Mouse (Mus musculus): Measurements from ENCODE around the gene Pds5b. TPM values are rescaled to one million over a fixed set of nuclear protein-coding genes. Genes with fewer than 3 reads are reported as not detected.

Gene Pds5b
- polyA plus RNA-seq, 1 experiment, result 18.7 TPM

DNA sequence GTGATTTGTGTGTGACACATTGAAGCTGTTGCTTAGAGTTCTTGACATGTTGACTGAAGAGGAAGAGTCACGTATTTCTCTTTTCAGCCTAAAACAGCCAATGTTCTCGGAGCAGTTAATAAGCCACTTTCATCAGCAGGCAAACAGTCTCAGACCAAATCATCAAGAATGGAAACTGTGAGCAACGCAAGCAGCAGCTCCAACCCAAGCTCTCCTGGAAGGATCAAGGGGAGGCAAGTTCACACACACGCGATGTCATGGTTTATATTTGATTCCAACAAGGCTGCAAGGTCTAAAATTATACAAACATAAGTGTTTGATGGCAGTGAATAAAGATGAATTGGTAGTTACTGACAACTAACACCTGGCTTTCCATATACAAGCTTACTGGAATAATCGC lies 120.6 kb downstream of the Pds5b start:
- TF ChIP-seq POLR2A (IDR thresholded peaks at IDR 0.05; ENCODE audit: control insufficient read depth, extremely low read depth, insufficient read depth, low read length, poor library complexity) (no peak), CTCF (IDR thresholded peaks at IDR 0.05; ENCODE audit: borderline replicate concordance, control insufficient read depth, extremely low read depth, insufficient read depth, low read length, poor library complexity) (no peak)
- Histone ChIP-seq H3K27me3 (ENCODE audit: control insufficient read depth, insufficient read depth, low read length) (no peaks in the 10 kb centered on the region), H3K27ac (ENCODE audit: control insufficient read depth, insufficient read depth, low read length) (no peak overlapping the region), H3K4me1 (replicated peaks; ENCODE audit: control insufficient read depth, insufficient read depth, low read length) (no peaks in the 10 kb centered on the region), H3K36me3 (ENCODE audit: control insufficient read depth, insufficient read depth, low read length) (peaks cover 53% of the 10 kb centered on the region), H3K4me3 (ENCODE audit: control insufficient read depth, insufficient read depth, low read length) (no peak overlapping the region)
- 97% methylated on average over 6 of the region's 6 CpGs for WGBS
- no peak for DNase-seq

DNA sequence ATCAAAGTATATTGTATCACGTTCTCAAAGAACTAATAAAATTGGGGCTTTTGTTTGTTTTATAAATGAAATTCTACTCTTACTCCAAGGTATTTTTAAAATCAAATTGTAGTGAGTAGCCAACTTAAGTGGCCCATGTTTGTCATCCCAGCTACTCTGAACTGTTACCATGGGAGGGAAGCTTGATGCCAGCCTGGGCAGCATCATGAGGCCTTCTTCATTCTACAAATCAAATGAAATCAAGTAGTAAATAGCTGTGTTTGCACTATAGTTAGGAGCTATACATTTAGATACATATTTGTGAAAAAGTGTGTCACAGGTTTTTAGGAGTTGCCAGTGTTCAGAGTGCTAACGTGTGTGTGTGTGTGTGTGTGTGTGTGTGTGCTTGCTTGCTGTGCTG lies 126.5 kb downstream of the Pds5b start:
- Histone ChIP-seq H3K27me3 (ENCODE audit: control insufficient read depth, insufficient read depth, low read length) (no peaks in the 10 kb centered on the region), H3K36me3 (ENCODE audit: control insufficient read depth, insufficient read depth, low read length) (peaks cover 52% of the 10 kb centered on the region), H3K27ac (ENCODE audit: control insufficient read depth, insufficient read depth, low read length) (no peak overlapping the region), H3K4me1 (replicated peaks; ENCODE audit: control insufficient read depth, insufficient read depth, low read length) (no peaks in the 10 kb centered on the region), H3K4me3 (ENCODE audit: control insufficient read depth, insufficient read depth, low read length) (no peak overlapping the region)
- DNase-seq, result no peak
- TF ChIP-seq POLR2A (IDR thresholded peaks at IDR 0.05; ENCODE audit: control insufficient read depth, extremely low read depth, insufficient read depth, low read length, poor library complexity) (no peak), CTCF (IDR thresholded peaks at IDR 0.05; ENCODE audit: borderline replicate concordance, control insufficient read depth, extremely low read depth, insufficient read depth, low read length, poor library complexity) (no peak)
- 92% methylated on average over 2 of the region's 2 CpGs for WGBS

DNA sequence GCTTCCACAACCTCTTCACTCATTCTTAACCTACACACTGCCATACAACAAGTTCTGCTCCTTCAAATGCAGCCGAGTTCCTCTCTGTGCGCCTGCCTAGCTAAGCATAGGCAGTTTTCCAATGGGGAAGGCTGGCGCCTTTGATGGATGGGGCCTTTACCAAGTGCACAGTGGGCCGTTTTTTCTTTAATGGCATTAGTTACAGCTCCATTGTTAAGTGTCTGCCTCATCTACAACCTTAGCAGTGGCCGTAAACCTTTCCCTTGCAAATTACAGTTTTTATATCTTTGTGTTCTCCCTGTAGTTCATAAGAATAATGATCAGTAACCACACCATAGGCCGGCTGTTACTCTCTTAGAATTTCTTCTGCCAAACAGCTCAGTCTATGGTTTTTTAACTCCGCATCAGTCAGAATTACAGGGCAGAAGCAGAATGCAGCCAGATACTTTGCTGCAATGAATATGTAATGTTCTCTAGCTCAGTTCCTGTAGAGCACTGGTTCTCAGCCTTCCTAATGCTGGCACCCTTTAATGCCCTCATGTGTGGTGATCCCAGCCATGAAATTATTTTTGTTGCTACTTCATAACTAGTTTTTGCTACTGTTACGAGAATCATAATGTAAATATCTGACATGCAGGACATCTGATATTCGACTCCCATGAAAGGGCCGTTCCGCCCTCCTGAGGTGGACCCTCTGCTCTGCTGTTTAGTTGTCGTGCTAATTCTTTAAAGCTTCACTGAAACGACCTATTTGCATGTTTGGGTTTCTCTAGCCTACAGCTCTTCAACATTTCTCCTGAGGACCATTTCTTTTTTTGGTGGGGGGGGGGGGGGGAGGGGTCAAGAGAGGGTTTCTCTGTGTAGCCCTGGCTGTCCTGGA lies 140.8 kb downstream of the Pds5b start:
- WGBS, result 94% methylated on average over 13 of the region's 13 CpGs
- no peak overlapping the region for H3K27ac ChIP-seq (ENCODE audit: control insufficient read depth, insufficient read depth, low read length)
- H3K4me3 ChIP-seq (ENCODE audit: control insufficient read depth, insufficient read depth, low read length), result no peak overlapping the region
- TF ChIP-seq POLR2A (IDR thresholded peaks at IDR 0.05; ENCODE audit: control insufficient read depth, extremely low read depth, insufficient read depth, low read length, poor library complexity), result no peak
- TF ChIP-seq CTCF (IDR thresholded peaks at IDR 0.05; ENCODE audit: borderline replicate concordance, control insufficient read depth, extremely low read depth, insufficient read depth, low read length, poor library complexity), result no peak
- no peaks in the 10 kb centered on the region for H3K27me3 ChIP-seq (ENCODE audit: control insufficient read depth, insufficient read depth, low read length)
- no peak for DNase-seq
- H3K4me1 ChIP-seq (replicated peaks; ENCODE audit: control insufficient read depth, insufficient read depth, low read length), result no peaks in the 10 kb centered on the region
- H3K36me3 ChIP-seq (ENCODE audit: control insufficient read depth, insufficient read depth, low read length), result no peaks in the 10 kb centered on the region

DNA sequence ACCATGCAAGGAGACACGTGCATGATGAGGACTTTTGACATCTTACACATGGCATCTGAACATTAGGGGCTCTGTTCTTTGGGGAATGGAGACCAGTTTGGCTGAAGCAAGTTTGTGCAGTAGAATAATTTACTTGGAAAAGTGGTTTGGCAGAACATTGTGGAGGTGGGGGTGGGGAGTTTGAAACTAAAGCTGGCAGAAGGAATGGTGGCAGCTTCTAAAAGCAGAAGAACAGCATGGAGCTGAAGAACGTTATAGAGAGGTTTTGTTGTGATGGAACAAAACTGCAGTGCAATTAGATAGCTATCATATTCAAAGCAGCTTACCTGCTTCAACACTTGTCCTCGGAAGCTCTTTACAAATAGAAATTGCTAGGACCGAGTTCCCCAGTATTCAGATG lies 141.9 kb downstream of the Pds5b start:
- Histone ChIP-seq H3K4me1 (replicated peaks; ENCODE audit: control insufficient read depth, insufficient read depth, low read length) (no peaks in the 10 kb centered on the region), H3K36me3 (ENCODE audit: control insufficient read depth, insufficient read depth, low read length) (no peaks in the 10 kb centered on the region), H3K4me3 (ENCODE audit: control insufficient read depth, insufficient read depth, low read length) (no peak overlapping the region), H3K27ac (ENCODE audit: control insufficient read depth, insufficient read depth, low read length) (no peak overlapping the region), H3K27me3 (ENCODE audit: control insufficient read depth, insufficient read depth, low read length) (no peaks in the 10 kb centered on the region)
- TF ChIP-seq POLR2A (IDR thresholded peaks at IDR 0.05; ENCODE audit: control insufficient read depth, extremely low read depth, insufficient read depth, low read length, poor library complexity) (no peak), CTCF (IDR thresholded peaks at IDR 0.05; ENCODE audit: borderline replicate concordance, control insufficient read depth, extremely low read depth, insufficient read depth, low read length, poor library complexity) (no peak)
- 93% methylated on average over 4 of the region's 4 CpGs for WGBS
- DNase-seq, result no peak

DNA sequence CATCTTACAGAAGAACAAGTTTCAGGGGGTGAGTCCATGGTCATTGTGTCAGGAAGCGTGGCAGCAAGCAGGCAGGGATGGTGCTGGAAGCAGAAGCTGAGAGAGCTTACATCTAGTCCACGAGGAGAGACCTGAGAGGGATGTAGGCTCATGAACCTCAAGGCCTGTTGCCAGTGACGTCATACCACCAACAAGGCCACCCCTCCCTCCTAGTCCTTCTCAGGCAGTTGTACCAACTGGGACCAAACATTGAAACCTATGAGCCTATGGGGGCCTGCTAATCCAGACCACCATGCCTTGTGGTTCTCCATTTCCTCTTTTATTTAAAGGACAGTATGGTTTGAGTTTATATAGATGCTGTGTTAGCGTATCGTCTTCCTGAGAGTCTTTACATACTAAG lies 143.2 kb downstream of the Pds5b start:
- Histone ChIP-seq H3K27ac (ENCODE audit: control insufficient read depth, insufficient read depth, low read length) (no peak overlapping the region), H3K4me1 (replicated peaks; ENCODE audit: control insufficient read depth, insufficient read depth, low read length) (no peaks in the 10 kb centered on the region), H3K36me3 (ENCODE audit: control insufficient read depth, insufficient read depth, low read length) (no peaks in the 10 kb centered on the region), H3K4me3 (ENCODE audit: control insufficient read depth, insufficient read depth, low read length) (no peak overlapping the region), H3K27me3 (ENCODE audit: control insufficient read depth, insufficient read depth, low read length) (no peaks in the 10 kb centered on the region)
- DNase-seq, result no peak
- WGBS, result 86% methylated on average over 5 of the region's 5 CpGs
- TF ChIP-seq CTCF (IDR thresholded peaks at IDR 0.05; ENCODE audit: borderline replicate concordance, control insufficient read depth, extremely low read depth, insufficient read depth, low read length, poor library complexity), result no peak
- no peak for TF ChIP-seq POLR2A (IDR thresholded peaks at IDR 0.05; ENCODE audit: control insufficient read depth, extremely low read depth, insufficient read depth, low read length, poor library complexity)

DNA sequence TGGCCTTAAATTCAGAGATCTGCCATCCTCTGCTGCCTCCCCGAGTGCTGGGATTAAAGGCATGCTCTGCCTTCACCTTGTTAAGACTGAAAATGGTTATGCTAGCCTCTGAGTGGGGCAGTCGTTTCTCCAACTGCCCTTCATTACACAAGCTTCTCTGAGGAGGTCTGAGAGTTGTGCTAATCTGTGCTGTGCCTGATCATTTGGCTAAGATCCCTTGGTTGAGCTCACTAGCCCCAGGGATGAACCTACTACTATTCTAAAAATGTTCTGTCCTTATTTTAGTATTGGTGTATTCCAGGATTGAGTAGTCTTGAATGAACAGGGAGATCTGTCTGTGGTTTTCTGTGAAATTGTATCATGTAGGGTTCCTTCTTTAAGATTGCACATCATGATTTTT lies 144.5 kb downstream of the Pds5b start:
- no peak overlapping the region for H3K27ac ChIP-seq (ENCODE audit: control insufficient read depth, insufficient read depth, low read length)
- no peak overlapping the region for H3K4me3 ChIP-seq (ENCODE audit: control insufficient read depth, insufficient read depth, low read length)
- 74% methylated on average over 2 of the region's 2 CpGs for WGBS
- DNase-seq, result no peak
- H3K27me3 ChIP-seq (ENCODE audit: control insufficient read depth, insufficient read depth, low read length), result no peaks in the 10 kb centered on the region
- no peak for TF ChIP-seq CTCF (IDR thresholded peaks at IDR 0.05; ENCODE audit: borderline replicate concordance, control insufficient read depth, extremely low read depth, insufficient read depth, low read length, poor library complexity)
- TF ChIP-seq POLR2A (IDR thresholded peaks at IDR 0.05; ENCODE audit: control insufficient read depth, extremely low read depth, insufficient read depth, low read length, poor library complexity), result no peak
- H3K36me3 ChIP-seq (ENCODE audit: control insufficient read depth, insufficient read depth, low read length), result no peaks in the 10 kb centered on the region
- no peaks in the 10 kb centered on the region for H3K4me1 ChIP-seq (replicated peaks; ENCODE audit: control insufficient read depth, insufficient read depth, low read length)
